Mouse (Mus musculus) embryonic fibroblast, embryonic 13.5 days (primary cell): ENCODE results near the gene Oxld1. TPM values are rescaled to one million over a fixed set of nuclear protein-coding genes. Genes with fewer than 3 reads are reported as not detected.

ENCODE experiments used
- H3K27ac ChIP-seq: 2 replicates; pipeline ENCODE4 v1.5.1; 2012; ENCODE audit warnings: low read length, control low read depth, inconsistent platforms; ENCODE audit not compliant: insufficient read depth
- H3K4me1 ChIP-seq: 2 replicates; pipeline ENCODE4 v1.6.1; 2011; ENCODE audit warnings: low read length; ENCODE audit not compliant: control insufficient read depth, insufficient read depth
- H3K4me3 ChIP-seq: 2 replicates; pipeline ENCODE4 v1.5.1; 2011; ENCODE audit warnings: mild to moderate bottlenecking, control low read depth, low read length; ENCODE audit not compliant: insufficient read depth
- CTCF ChIP-seq: IDR thresholded peaks from 2 replicates; pipeline ENCODE4 v1.5.1; 2011; ENCODE audit warnings: mild to moderate bottlenecking, control low read depth, low read length, moderate library complexity, borderline replicate concordance; ENCODE audit not compliant: insufficient read depth
- POLR2A ChIP-seq: IDR thresholded peaks from 2 replicates; pipeline ENCODE4 v1.6.1; 2011; ENCODE audit warnings: low read depth, mild to moderate bottlenecking, control low read depth, low read length, moderate library complexity
- polyA plus RNA-seq: library from polyadenylated mRNA; stranded (reverse); fragments of >200 nt; gene quantifications from 2 replicates; pipeline ENCODE4 v1.2.4, GENCODE M21; 2011; ENCODE audit warnings: low read depth; ENCODE audit not compliant: missing spikeins, insufficient read length

The Oxld1 gene
- polyA plus RNA-seq, 1 experiment, result 5.6 TPM

GRCm38 (mm10) chr11:120493911-120494310, 36.0 kb upstream of the Oxld1 start:
- Histone ChIP-seq H3K4me1 (no peaks in the 10 kb centered on the region), H3K4me3 (no peak overlapping the region), H3K27ac (no peak overlapping the region)
- no peak for TF ChIP-seq POLR2A
- no peak for TF ChIP-seq CTCF

GRCm38 (mm10) chr11:120493351-120493750, 35.5 kb upstream of the Oxld1 start:
- no peak for TF ChIP-seq CTCF
- TF ChIP-seq POLR2A, result no peak
- Histone ChIP-seq H3K4me3 (no peak overlapping the region), H3K4me1 (no peaks in the 10 kb centered on the region), H3K27ac (no peak overlapping the region)

DNA sequence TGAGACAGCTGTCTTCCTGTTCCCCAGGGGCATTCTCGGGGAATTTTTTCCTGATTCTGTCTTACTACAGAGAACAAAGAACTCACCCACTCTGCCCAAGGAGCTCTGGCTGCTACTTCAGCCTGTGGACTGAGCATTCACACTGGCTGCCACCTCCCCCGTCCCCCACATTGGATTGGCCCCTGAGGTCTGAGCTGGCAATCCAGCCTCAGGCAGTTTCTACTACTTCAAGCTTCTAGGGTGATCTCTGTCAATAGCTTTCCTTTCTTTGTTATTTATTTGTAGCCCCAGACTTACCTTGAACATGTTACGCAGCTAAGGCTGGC, 35.0 kb upstream of the Oxld1 start:
- H3K27ac ChIP-seq, result no peak overlapping the region
- H3K4me3 ChIP-seq, result peak overlapping the region; percentile 56
- H3K4me1 ChIP-seq, result no peaks in the 10 kb centered on the region
- TF ChIP-seq CTCF (no peak), POLR2A (no peak)

GRCm38 (mm10) chr11:120492024-120492877, 34.4 kb upstream of the Oxld1 start:
- H3K27ac ChIP-seq, result no peak overlapping the region
- H3K4me3 ChIP-seq, result peak overlapping the region; percentile 56
- H3K4me1 ChIP-seq, result no peaks in the 10 kb centered on the region
- no peak for TF ChIP-seq CTCF

GRCm38 (mm10) chr11:120491317-120492023, 33.6 kb upstream of the Oxld1 start, which contains the start of gene Slc25a10:
TSS of gene Slc25a10 (plus strand) at chr11:120491840.
- peak within 1 kb of the TSS; percentile 56 for H3K4me3 ChIP-seq
- peak; percentile 70 for TF ChIP-seq POLR2A
- no peak for TF ChIP-seq CTCF
- H3K27ac ChIP-seq, result no peak within 1 kb of the TSS
- H3K4me1 ChIP-seq, result no peaks in the 10 kb centered on the region

GRCm38 (mm10) chr11:120490291-120491046, 32.6 kb upstream of the Oxld1 start:
- TF ChIP-seq POLR2A (no peak), CTCF (no peak)
- Histone ChIP-seq H3K4me1 (no peaks in the 10 kb centered on the region; the same call in 1 of the 2 replicates), H3K27ac (no peak overlapping the region), H3K4me3 (no peak overlapping the region)

DNA sequence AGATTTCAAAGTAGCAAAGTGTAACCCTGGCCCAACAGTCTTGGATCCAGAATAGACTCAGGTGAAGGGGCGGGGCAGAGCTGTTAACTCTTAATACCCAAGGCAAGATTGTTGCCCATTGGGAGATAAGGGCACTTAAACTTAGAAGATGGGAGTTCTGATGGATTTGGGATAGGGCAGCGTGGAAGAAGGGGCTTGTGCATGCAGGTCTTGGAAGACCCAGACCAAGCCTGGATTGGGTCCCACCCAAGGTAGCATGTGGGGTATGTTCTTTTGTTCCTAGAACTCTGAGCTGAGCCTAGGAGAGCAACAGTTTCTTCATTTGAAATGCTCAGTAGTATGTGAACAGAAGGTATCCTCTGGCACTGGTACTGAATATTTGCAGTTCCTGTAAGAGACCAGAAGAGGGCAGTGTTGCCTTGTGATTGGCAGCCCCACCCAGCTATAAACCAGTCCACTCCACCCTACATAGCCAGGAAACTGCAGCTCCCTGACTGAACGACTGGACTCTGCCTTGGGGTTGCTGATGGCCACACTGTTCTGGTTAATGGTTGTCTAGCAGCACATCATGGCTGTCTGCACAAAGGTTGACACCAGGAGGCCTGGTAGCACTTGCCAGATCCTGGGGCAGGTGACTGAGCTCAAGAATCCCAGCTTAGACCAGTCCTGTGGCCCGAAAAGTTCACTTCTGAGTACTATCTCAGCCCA, 31.3 kb upstream of the Oxld1 start:
- H3K4me3 ChIP-seq, result no peak overlapping the region
- H3K27ac ChIP-seq, result no peak overlapping the region
- TF ChIP-seq POLR2A, result no peak
- peak; percentile 60; the same call in 1 of the 2 replicates for TF ChIP-seq CTCF
- H3K4me1 ChIP-seq, result no peaks in the 10 kb centered on the region; the same call in 1 of the 2 replicates

GRCm38 (mm10) chr11:120488516-120488915, 30.6 kb upstream of the Oxld1 start:
- Histone ChIP-seq H3K4me3 (no peak overlapping the region), H3K4me1 (no peaks in the 10 kb centered on the region; the same call in 1 of the 2 replicates), H3K27ac (no peak overlapping the region)
- TF ChIP-seq CTCF (no peak), POLR2A (no peak)

GRCm38 (mm10) chr11:120485251-120485650, 27.4 kb upstream of the Oxld1 start:
- Histone ChIP-seq H3K4me1 (no peaks in the 10 kb centered on the region; the same call in 1 of the 2 replicates), H3K4me3 (peak overlapping the region; percentile 81), H3K27ac (no peak overlapping the region)
- TF ChIP-seq POLR2A (no peak), CTCF (no peak)
